Mouse (Mus musculus): ENCODE measurements around the gene Ppp4c. TPM values are rescaled to one million over a fixed set of nuclear protein-coding genes. Genes with fewer than 3 reads are reported as not detected.

Gene Ppp4c
- polyA plus RNA-seq, 1 experiment from 2014 or later: 181 TPM

DNA sequence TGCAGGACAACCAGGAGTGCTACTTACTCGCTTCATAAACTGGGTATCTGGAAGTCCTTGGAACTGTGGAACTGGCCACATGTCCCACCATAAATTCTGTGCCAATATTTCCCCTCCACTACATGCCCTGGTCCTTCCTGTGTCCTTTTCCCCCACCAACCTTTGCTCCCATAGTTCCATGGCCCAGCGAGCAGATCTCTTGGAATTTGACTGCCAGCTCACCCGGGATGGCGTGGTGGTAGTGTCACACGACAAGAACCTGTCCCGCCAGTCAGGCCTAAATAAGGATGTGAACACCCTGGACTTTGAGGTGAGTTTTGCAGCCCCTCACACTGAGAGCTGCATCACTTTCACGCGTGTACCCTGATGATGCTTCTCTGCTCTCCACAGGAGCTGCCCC is 25.3 kb downstream of the Ppp4c start:
- ATAC-seq (ENCODE audit: insufficient number of reproducible peaks, low FRiP score): no peak
- H3K27me3 ChIP-seq (replicated peaks): no peaks in the 10 kb centered on the region

DNA sequence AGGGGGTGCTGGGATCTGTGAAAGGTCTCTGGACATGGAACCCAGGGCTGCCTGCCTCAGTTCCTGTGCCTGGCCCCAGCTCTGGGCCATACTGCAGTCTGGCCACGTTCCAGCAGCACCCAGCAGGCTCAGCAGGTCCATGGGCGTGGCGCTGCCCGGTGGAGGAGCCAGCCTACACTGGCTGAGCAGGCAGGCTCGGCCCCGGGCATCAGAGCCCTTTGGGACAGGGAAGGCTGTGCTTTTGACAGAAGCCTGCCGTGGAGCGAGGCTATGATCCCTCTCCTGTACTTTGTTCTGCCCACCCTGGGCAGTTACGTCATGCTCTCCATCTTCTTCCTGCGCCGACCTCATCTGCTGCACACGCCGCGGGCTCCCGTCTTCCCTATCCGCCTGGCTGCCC is 26.1 kb downstream of the Ppp4c start, which contains the start of gene Gdpd3:
TSS of gene Gdpd3 (plus strand) at position 134 of the 400 bp plus-strand sequence.
- no peak within 1 kb of the TSS for H3K27ac ChIP-seq (ENCODE audit: poor library complexity, severe bottlenecking)
- H3K9me3 ChIP-seq (replicated peaks): no peaks in the 10 kb centered on the region
- H3K36me3 ChIP-seq: peaks cover 88% of the 10 kb centered on the region
- no peak within 1 kb of the TSS for H3K9ac ChIP-seq
- no peak for ATAC-seq (ENCODE audit: insufficient number of reproducible peaks, low FRiP score)
- WGBS: 90% methylated on average over 16 of the region's 16 CpGs
- H3K4me1 ChIP-seq (replicated peaks): peaks cover 24% of the 10 kb centered on the region
- no peak within 1 kb of the TSS for H3K4me3 ChIP-seq
- no peaks in the 10 kb centered on the region for H3K27me3 ChIP-seq (replicated peaks)
- H3K4me2 ChIP-seq: no peak within 1 kb of the TSS

More for the DNA sequence above, 25.3 kb downstream of the Ppp4c start:
- WGBS: 85% methylated on average over 8 of the region's 8 CpGs
- Histone ChIP-seq H3K27ac (ENCODE audit: poor library complexity, severe bottlenecking) (no peak overlapping the region), H3K4me3 (no peak overlapping the region), H3K4me2 (no peak overlapping the region), H3K36me3 (peaks cover 89% of the 10 kb centered on the region), H3K9ac (no peak overlapping the region), H3K4me1 (replicated peaks) (peaks cover 16% of the 10 kb centered on the region), H3K9me3 (replicated peaks) (no peaks in the 10 kb centered on the region)

DNA sequence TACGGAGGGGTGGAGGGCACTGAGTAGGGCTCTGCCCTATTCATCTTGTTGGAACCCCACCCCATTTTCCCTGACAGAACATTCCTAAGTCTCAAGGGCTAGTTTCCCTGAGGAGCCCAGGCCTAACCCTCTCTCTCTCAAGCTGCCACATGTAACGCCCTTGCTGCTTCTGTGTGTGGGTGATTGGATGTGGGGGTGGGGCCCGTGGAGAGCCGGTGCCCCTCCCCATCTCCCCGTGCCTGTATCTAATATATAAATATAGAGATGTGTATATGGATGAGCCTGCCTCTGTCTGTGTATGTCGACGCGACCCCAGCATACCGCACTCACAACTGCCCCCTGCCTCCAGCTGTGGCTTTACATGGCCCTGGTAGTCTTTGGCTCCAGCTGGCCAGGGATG is 26.8 kb downstream of the Ppp4c start:
- H3K9me3 ChIP-seq (replicated peaks): no peaks in the 10 kb centered on the region
- peaks cover 30% of the 10 kb centered on the region for H3K4me1 ChIP-seq (replicated peaks)
- H3K4me2 ChIP-seq: no peak overlapping the region
- no peak overlapping the region for H3K27ac ChIP-seq (ENCODE audit: poor library complexity, severe bottlenecking)
- H3K9ac ChIP-seq: no peak overlapping the region
- no peak overlapping the region for H3K4me3 ChIP-seq
- peaks cover 81% of the 10 kb centered on the region for H3K36me3 ChIP-seq
- WGBS: 79% methylated on average over 9 of the region's 9 CpGs
- 0 out of 2 replicates have a peak, but pooled peaks have one; percentile 4 for ATAC-seq (ENCODE audit: insufficient number of reproducible peaks, low FRiP score)
- no peaks in the 10 kb centered on the region for H3K27me3 ChIP-seq (replicated peaks)

DNA sequence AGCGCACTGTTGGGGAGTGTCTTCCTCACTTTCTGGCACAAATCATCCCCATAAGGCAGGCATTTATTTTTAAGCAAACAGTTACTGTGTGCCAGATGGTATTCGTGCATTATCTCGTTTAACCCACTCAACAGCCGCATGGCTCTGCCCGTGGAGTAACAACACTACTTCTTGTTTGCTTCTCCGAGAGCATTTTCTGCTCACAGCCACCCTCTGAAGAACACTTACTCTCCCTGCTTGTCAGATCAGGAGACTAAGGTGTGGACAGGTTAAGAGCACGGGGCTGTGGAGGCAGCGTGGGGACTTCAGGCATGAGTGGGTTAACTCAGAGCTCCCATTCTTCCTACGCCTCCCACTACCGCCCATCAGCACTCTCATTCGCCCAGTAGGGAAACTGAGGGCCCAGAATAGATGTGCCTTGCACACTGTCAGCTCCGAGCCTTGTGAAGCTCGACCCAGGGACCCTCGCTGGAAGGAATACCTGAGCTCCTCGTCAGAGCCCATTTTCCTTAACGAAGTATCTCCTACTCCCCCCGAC is 29.8 kb downstream of the Ppp4c start:
- H3K4me2 ChIP-seq: peak overlapping the region; percentile 7; the same call in 1 of the 2 replicates
- 42% methylated on average over 17 of the region's 17 CpGs for WGBS
- no peak for ATAC-seq (ENCODE audit: insufficient number of reproducible peaks, low FRiP score)
- no peak overlapping the region for H3K27ac ChIP-seq (ENCODE audit: poor library complexity, severe bottlenecking)
- no peaks in the 10 kb centered on the region for H3K9me3 ChIP-seq (replicated peaks)
- H3K4me3 ChIP-seq: no peak overlapping the region
- peaks cover 53% of the 10 kb centered on the region for H3K36me3 ChIP-seq
- H3K27me3 ChIP-seq (replicated peaks): no peaks in the 10 kb centered on the region
- peaks cover 37% of the 10 kb centered on the region for H3K4me1 ChIP-seq (replicated peaks)
- peak overlapping the region; percentile 38; the same call in 1 of the 2 replicates for H3K9ac ChIP-seq

DNA sequence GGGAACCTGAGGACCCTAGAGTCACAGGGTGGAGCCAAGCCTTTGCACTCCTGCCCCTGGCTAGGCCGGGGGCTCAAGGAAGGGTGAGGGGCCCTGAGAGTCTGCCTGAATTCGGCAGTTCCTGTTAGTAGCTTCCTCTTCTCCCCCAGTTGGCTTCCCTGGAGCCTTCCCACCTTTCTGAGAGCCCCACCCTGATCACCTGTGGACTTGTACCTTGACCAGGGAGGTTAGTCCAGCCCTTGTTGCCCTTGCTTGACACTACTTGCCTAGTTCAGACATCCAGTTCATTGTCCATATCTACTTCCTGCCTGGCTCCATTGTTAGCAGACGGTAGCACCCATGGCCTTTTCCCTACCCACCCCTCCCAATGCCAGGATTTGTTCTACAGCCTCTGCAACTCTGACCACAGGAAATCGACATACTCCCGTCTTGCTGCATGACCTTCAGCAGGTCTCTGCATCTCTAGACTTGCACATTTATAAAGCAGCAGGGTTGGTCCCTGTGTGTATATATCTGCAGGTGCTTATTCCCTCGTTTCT is 30.7 kb downstream of the Ppp4c start:
- Histone ChIP-seq H3K27me3 (replicated peaks) (no peaks in the 10 kb centered on the region), H3K4me1 (replicated peaks) (peaks cover 37% of the 10 kb centered on the region), H3K27ac (ENCODE audit: poor library complexity, severe bottlenecking) (peak overlapping the region; percentile 96), H3K36me3 (peaks cover 43% of the 10 kb centered on the region), H3K9me3 (replicated peaks) (no peaks in the 10 kb centered on the region), H3K9ac (0 out of 2 replicates have a peak overlapping the region, but pooled peaks have one; percentile 94), H3K4me2 (peak overlapping the region; percentile 95), H3K4me3 (peak overlapping the region; percentile 87)
- ATAC-seq (ENCODE audit: insufficient number of reproducible peaks, low FRiP score): no peak
- 63% methylated on average over 6 of the region's 6 CpGs for WGBS

DNA sequence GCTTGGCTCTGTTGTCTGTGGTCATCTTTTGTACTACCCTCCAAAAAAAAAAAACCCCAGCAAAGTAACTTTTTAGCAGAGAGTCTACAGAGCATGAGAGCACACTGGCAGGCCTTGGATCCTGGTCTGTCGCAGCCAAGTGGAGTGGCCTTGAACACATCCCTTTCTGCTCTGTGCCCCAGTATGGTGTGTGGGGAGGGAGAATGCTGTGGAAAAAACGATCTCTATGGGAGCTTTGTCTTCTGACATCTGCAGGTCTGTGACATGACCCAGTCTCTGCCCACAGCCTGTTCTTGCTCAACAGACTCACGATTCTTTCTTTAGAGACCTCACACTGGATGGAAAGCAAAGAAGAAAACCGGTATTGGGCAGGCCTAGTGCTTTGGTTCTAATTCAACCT is 31.3 kb downstream of the Ppp4c start:
- Histone ChIP-seq H3K4me1 (replicated peaks) (peaks cover 37% of the 10 kb centered on the region), H3K4me3 (peak overlapping the region; percentile 87), H3K4me2 (peak overlapping the region; percentile 95), H3K27ac (ENCODE audit: poor library complexity, severe bottlenecking) (peak overlapping the region; percentile 96), H3K9me3 (replicated peaks) (no peaks in the 10 kb centered on the region), H3K9ac (peak overlapping the region; percentile 94; the same call in 1 of the 2 replicates), H3K36me3 (peaks cover 37% of the 10 kb centered on the region), H3K27me3 (replicated peaks) (no peaks in the 10 kb centered on the region)
- 46% methylated on average over 4 of the region's 4 CpGs for WGBS
- ATAC-seq (ENCODE audit: insufficient number of reproducible peaks, low FRiP score): no peak

DNA sequence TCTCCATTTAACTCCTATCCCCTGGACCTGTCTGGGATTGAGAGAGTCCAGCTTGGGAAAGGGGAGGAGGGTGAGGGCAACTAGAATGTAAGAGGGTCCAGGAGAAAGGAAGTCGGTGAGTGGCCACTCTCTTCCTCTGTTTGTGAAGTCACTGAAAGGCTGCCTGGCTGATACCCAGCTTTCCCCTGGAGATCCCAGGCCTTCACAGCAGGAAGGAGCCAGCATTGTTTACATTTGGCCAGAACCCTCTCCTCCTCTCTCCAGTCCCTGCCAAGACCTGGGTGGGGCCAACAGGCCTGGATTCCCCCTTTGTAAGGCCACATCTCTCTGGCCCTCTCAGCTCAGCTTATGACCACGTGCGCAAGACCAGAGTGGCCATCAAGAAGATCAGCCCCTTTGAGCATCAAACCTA is 31.9 kb downstream of the Ppp4c start:
- Histone ChIP-seq H3K9me3 (replicated peaks) (no peaks in the 10 kb centered on the region), H3K9ac (peak overlapping the region; percentile 94), H3K4me1 (replicated peaks) (peaks cover 37% of the 10 kb centered on the region), H3K36me3 (peaks cover 31% of the 10 kb centered on the region), H3K4me2 (peak overlapping the region; percentile 95), H3K4me3 (peak overlapping the region; percentile 87), H3K27ac (ENCODE audit: poor library complexity, severe bottlenecking) (peak overlapping the region; percentile 96), H3K27me3 (replicated peaks) (no peaks in the 10 kb centered on the region)
- peak; percentile 65 for ATAC-seq (ENCODE audit: insufficient number of reproducible peaks, low FRiP score)
- 21% methylated on average over 3 of the region's 3 CpGs for WGBS

DNA sequence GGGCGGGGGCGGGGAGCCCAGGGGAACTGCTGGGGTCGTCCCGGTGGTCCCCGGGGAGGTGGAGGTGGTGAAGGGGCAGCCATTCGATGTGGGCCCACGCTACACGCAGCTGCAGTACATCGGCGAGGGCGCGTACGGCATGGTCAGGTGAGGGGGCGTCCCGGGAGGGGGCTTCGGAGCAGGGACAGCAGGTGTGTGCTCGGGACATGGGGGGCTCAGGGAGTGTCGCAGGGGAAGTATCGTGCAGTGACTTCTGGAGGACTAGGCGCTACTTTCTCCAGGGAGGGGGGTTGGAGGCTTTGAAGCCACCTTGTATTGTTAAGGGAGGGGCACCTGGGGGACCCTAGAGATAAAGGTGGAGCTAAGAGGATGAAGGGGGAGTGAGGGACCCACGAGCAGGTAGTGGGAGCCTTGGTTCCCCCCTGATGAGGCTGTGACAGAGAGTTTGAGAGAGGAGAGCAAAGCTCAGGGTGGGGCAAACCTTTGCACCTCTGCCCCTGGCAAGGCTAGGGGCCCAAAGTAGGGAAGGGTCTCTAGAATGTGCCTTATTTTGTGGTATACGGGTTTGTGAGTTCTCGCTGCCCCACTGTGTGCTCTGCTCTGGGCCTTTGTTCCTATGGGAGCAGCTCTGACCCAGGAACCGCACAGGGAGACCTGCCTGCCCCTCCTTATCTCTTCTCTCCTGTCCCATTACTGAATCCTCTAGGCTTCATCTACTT is 32.5 kb downstream of the Ppp4c start:
- Histone ChIP-seq H3K9ac (peak overlapping the region; percentile 94), H3K4me1 (replicated peaks) (peaks cover 39% of the 10 kb centered on the region)

DNA sequence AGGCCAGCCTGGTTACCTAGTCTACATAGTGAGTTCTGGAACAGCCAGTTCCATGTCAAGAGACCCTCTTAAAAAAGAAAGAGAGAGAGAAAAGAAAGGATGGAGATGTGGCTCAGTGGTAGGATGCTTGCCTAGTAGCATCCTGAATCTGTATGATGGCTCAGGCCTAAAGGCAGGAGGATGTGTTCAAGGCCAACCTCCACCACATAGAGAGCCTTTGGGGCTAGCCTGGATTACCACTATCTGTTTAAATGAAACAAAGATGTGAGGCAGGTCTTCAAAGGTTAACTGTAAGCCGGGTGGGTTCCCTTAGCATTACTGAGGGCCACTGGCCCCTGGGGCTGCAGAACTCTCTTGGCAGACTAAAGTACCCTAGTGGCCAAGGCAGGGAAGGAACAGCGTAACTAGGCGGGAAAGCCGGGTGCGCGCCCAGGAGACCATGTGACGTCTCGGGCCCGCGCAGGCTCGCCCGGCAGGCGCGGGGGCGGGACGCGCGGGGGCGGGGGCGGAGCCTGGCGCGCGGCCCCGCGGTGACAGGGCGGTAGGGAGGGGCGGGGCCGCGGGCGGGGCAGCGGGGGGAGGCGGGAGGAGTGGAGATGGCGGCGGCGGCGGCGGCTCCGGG is 33.1 kb downstream of the Ppp4c start, which contains the start of gene Mapk3:
TSS of gene Mapk3 (plus strand) at position 552 of the 622 bp plus-strand sequence.
- peak; percentile 72 for ATAC-seq (ENCODE audit: insufficient number of reproducible peaks, low FRiP score)
- Histone ChIP-seq H3K9ac (peak within 1 kb of the TSS; percentile 94), H3K27me3 (replicated peaks) (no peaks in the 10 kb centered on the region), H3K4me3 (peak within 1 kb of the TSS; percentile 87), H3K36me3 (peaks cover 19% of the 10 kb centered on the region), H3K4me1 (replicated peaks) (peaks cover 37% of the 10 kb centered on the region), H3K9me3 (replicated peaks) (no peaks in the 10 kb centered on the region), H3K27ac (ENCODE audit: poor library complexity, severe bottlenecking) (peak within 1 kb of the TSS; percentile 96), H3K4me2 (peak within 1 kb of the TSS; percentile 95)
- 2% methylated on average over 31 of the region's 38 CpGs for WGBS

More for the DNA sequence above, 32.5 kb downstream of the Ppp4c start:
- Histone ChIP-seq H3K27me3 (replicated peaks) (no peaks in the 10 kb centered on the region), H3K9me3 (replicated peaks) (no peaks in the 10 kb centered on the region), H3K36me3 (peaks cover 26% of the 10 kb centered on the region), H3K4me2 (peak overlapping the region; percentile 95), H3K4me3 (peak overlapping the region; percentile 87), H3K27ac (ENCODE audit: poor library complexity, severe bottlenecking) (peak overlapping the region; percentile 96)
- ATAC-seq (ENCODE audit: insufficient number of reproducible peaks, low FRiP score): peak; percentile 23
- 2% methylated on average over 21 of the region's 24 CpGs for WGBS

DNA sequence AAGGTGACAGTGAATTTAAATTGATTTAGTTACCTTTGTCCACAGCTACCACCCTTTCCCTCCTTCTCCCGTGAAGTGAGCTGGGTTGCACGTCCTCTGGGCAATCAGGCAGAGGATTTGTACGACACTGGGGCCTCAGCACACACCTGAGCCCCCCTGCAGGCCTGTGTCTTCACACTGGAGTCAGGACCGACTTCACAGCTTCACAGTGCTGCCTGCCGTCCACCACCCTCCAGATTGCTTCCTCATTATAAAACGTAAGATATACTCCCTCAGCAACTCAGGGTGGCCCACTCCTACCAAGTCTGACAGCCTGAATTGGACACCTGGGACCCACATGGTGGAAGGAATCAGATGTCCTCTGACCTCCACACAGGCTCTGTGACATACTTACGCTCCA is 33.8 kb downstream of the Ppp4c start:
- Histone ChIP-seq H3K36me3 (peaks cover 13% of the 10 kb centered on the region), H3K4me2 (no peak overlapping the region), H3K27me3 (replicated peaks) (no peaks in the 10 kb centered on the region), H3K4me1 (replicated peaks) (peaks cover 37% of the 10 kb centered on the region), H3K4me3 (no peak overlapping the region), H3K27ac (ENCODE audit: poor library complexity, severe bottlenecking) (no peak overlapping the region), H3K9ac (no peak overlapping the region), H3K9me3 (replicated peaks) (no peaks in the 10 kb centered on the region)
- WGBS: 73% methylated on average over 7 of the region's 7 CpGs
- no peak for ATAC-seq (ENCODE audit: insufficient number of reproducible peaks, low FRiP score)

DNA sequence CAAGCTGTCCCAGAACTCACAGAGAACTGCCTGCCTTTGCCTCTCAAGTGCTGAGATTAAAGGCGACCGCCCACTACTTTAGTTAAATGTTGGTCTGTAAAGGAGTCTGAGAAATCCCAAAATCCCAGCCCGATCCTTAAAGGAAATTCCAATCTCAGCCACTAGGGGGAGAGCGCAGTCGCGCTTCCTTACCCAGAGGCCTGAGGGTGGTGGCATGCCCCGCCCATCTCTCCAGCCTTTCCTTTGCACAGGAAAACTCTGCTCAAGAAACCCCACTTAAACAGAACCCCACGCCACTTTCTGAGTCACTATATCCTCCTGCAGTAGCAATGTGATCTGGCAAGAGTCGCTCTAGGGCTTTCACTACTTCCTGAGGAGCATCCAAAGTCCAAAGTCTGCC is 37.4 kb downstream of the Ppp4c start:
- Histone ChIP-seq H3K4me3 (no peak overlapping the region), H3K9ac (peak overlapping the region; percentile 39; the same call in 1 of the 2 replicates), H3K4me2 (peak overlapping the region; percentile 47), H3K9me3 (replicated peaks) (no peaks in the 10 kb centered on the region), H3K36me3 (no peaks in the 10 kb centered on the region), H3K4me1 (replicated peaks) (peaks cover 4% of the 10 kb centered on the region; the same call in 1 of the 2 replicates), H3K27me3 (replicated peaks) (no peaks in the 10 kb centered on the region), H3K27ac (ENCODE audit: poor library complexity, severe bottlenecking) (no peak overlapping the region)
- 2% methylated on average over 9 of the region's 9 CpGs for whole genome bisulfite sequencing
- ATAC-seq (ENCODE audit: insufficient number of reproducible peaks, low FRiP score): peak; percentile 72

Data from heart, embryonic 12.5 days (tissue).